Mouse (Mus musculus): ENCODE data around the gene Rchy1. TPM values are rescaled to one million over a fixed set of nuclear protein-coding genes. Genes with fewer than 3 reads are reported as not detected.

Gene Rchy1
- 81.6 and 84.4 TPM in 2 replicates for polyA plus RNA-seq (2015; fragmentation: Nextera tagmentation; extraction: Ambion mirVana)

DNA sequence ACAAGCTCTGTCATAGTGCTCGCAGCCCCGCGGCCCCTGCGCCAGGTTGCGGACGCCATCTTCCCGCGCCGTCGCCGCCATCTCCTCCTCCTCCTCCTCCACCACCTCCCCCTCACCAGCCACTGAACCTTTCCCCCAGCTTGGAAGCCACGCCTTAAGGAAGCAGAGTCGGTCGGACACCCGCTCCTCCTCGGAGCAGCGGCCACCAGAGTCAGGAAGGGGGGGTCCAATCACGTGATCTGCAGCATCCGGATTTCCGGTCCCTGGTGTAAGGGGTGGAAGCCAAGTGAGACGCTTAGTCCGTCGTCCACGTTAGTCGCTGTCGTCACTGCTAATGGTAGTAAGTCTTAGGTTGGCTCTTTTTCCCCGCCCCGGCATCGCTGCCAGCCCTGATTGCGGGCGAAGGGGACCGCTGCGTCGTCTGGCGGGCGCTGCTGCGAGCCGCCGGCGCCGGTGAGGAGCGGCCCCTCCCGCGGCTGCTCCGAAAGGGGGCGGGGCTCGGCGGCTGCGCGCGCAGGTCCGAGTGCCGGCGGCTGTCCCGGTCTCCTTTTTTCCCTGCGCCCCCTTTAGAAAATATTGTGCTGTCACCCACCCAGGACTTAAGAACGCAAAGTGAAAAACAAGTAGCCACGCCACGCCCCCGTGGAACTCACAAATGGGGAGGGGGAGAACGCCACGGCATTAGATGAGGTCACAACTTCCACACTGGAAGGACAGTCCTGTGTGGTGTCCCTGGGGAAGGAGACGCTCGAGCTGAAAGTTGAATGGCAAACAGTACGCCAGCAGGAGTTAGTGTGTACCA is at the start of gene Rchy1:
Rchy1 (minus strand) TSS at position 430 of the 802 bp plus-strand sequence.
- Histone ChIP-seq H3K4me3 (peak within 1 kb of the TSS; percentile 80), H3K27me3 (no peaks in the 10 kb centered on the region), H3K9me3 (no peaks in the 10 kb centered on the region), H3K4me1 (replicated peaks) (peaks cover 24% of the 10 kb centered on the region), H3K9ac (peak within 1 kb of the TSS; percentile 87), H3K27ac (peak within 1 kb of the TSS; percentile 99), H3K4me2 (peak within 1 kb of the TSS; percentile 60), H3K36me3 (peaks cover under 1% of the 10 kb centered on the region; the same call in 1 of the 2 replicates)
- ATAC-seq (ENCODE audit: low FRiP score) = peak; percentile 98
- WGBS = under 1% methylated on average over 65 of the region's 65 CpGs

- Histone ChIP-seq H3K4me1 (replicated peaks) (no peaks in the 10 kb centered on the region), H3K36me3 (no peaks in the 10 kb centered on the region), H3K9ac (no peak overlapping the region), H3K27me3 (no peaks in the 10 kb centered on the region), H3K4me3 (no peak overlapping the region), H3K27ac (no peak overlapping the region), H3K4me2 (no peak overlapping the region), H3K9me3 (no peaks in the 10 kb centered on the region)
- ATAC-seq (ENCODE audit: low FRiP score) = no peak
- WGBS = 72% methylated on average over 7 of the region's 7 CpGs
Observed at GRCm38 (mm10) chr5:92011756-92012155, 48.9 kb upstream of the Rchy1 start.

DNA sequence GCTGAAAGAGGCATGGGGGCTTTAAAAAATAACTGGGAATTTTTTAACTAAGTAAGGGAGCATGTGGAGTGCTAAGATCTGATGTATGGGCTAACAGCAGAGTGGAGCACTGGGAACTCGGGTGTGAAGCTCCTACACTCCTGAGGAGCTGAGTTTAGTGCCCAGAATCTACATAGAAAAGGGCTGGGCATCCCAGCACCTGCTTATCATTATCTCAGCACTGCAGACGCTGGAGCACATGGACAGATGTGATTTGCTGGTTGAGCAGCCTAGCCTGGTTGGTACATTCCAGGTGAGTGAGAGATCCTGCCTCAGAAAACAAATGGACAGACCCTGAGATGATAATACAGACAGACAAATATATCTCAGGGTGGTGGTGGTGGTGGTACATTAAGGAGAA is 47.0 kb upstream of the Rchy1 start:
- no peak for ATAC-seq (ENCODE audit: low FRiP score)
- H3K4me2 ChIP-seq = no peak overlapping the region
- H3K9me3 ChIP-seq = no peaks in the 10 kb centered on the region
- no peak overlapping the region for H3K27ac ChIP-seq
- no peaks in the 10 kb centered on the region for H3K27me3 ChIP-seq
- H3K9ac ChIP-seq = no peak overlapping the region
- H3K4me1 ChIP-seq (replicated peaks) = no peaks in the 10 kb centered on the region
- H3K36me3 ChIP-seq = no peaks in the 10 kb centered on the region
- H3K4me3 ChIP-seq = no peak overlapping the region
- WGBS = 52% methylated on average over 2 of the region's 2 CpGs

GRCm38 (mm10) chr5:92003011-92003410 is 40.1 kb upstream of the Rchy1 start:
- no peak overlapping the region for H3K4me2 ChIP-seq
- H3K9ac ChIP-seq = no peak overlapping the region
- H3K27ac ChIP-seq = no peak overlapping the region
- no peaks in the 10 kb centered on the region for H3K36me3 ChIP-seq
- no peaks in the 10 kb centered on the region for H3K27me3 ChIP-seq
- 64% methylated on average over 2 of the region's 2 CpGs for WGBS
- no peaks in the 10 kb centered on the region for H3K4me1 ChIP-seq (replicated peaks)
- H3K4me3 ChIP-seq = no peak overlapping the region
- 0 out of 2 replicates have a peak, but pooled peaks cover 6% of the 10 kb centered on the region for H3K9me3 ChIP-seq
- ATAC-seq (ENCODE audit: low FRiP score) = 0 out of 2 replicates have a peak, but pooled peaks have one; percentile 66

- H3K36me3 ChIP-seq = no peaks in the 10 kb centered on the region
- WGBS = 79% methylated on average over 2 of the region's 2 CpGs
- no peak for ATAC-seq (ENCODE audit: low FRiP score)
Observed at GRCm38 (mm10) chr5:92000770-92001169, 37.9 kb upstream of the Rchy1 start.

GRCm38 (mm10) chr5:91994546-91994945 is 31.7 kb upstream of the Rchy1 start:
- no peak for ATAC-seq (ENCODE audit: low FRiP score)
- H3K9ac ChIP-seq = no peak overlapping the region
- no peaks in the 10 kb centered on the region for H3K4me1 ChIP-seq (replicated peaks)
- 68% methylated on average over 13 of the region's 13 CpGs for WGBS
- H3K4me2 ChIP-seq = no peak overlapping the region
- H3K4me3 ChIP-seq = no peak overlapping the region
- no peaks in the 10 kb centered on the region for H3K27me3 ChIP-seq
- no peaks in the 10 kb centered on the region for H3K36me3 ChIP-seq
- no peak overlapping the region for H3K27ac ChIP-seq
- H3K9me3 ChIP-seq = 0 out of 2 replicates have a peak, but pooled peaks cover 6% of the 10 kb centered on the region

More at GRCm38 (mm10) chr5:92000770-92001169, 37.9 kb upstream of the Rchy1 start:
- Histone ChIP-seq H3K4me3 (no peak overlapping the region), H3K4me2 (no peak overlapping the region), H3K9ac (no peak overlapping the region), H3K27ac (no peak overlapping the region), H3K4me1 (replicated peaks) (no peaks in the 10 kb centered on the region), H3K27me3 (no peaks in the 10 kb centered on the region), H3K9me3 (0 out of 2 replicates have a peak, but pooled peaks cover 6% of the 10 kb centered on the region)

- no peak for ATAC-seq (ENCODE audit: low FRiP score)
- Histone ChIP-seq H3K9ac (no peak overlapping the region), H3K9me3 (no peaks in the 10 kb centered on the region), H3K36me3 (no peaks in the 10 kb centered on the region), H3K4me2 (no peak overlapping the region), H3K4me1 (replicated peaks) (no peaks in the 10 kb centered on the region), H3K4me3 (no peak overlapping the region), H3K27me3 (no peaks in the 10 kb centered on the region), H3K27ac (no peak overlapping the region)
- WGBS = 90% methylated on average over 2 of the region's 2 CpGs
Observed at GRCm38 (mm10) chr5:91993061-91993460, 30.2 kb upstream of the Rchy1 start.

DNA sequence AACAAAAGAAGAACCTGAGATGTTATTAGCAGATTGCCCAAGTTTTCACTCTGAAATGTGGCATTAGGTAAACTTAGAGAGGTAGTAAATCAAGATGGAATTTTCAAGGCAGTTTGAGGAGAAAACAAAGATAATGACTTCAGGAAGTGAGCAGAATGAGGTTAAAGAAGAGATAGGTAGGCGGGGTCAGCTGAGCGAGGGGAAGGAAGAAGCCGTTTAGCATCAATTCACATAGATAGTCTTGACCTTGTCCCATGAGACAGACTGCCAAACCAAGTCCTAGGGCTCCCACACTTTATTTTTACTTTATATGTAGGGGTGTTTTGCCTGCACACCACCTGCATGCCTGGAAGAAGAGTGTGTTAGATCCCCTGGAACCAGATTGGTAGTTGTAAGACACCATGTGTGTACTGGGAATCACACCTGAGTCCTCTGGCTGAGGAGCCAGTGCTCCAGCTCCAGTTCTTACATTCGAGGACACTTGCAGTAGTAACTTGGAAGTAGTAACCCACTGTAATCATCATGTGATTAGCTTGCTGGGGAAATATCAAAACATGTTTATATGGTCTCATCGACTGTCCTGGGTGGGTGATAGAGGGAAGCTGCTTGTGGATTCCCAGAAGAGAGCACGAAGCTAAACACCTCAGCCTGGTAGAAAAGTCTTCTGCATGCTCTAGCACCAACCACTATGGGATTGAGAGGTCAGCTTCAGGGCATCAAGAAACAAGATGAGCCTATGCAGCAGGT is 28.5 kb upstream of the Rchy1 start:
- no peaks in the 10 kb centered on the region for H3K9me3 ChIP-seq
- H3K36me3 ChIP-seq = no peaks in the 10 kb centered on the region
- no peak for ATAC-seq (ENCODE audit: low FRiP score)
- H3K27ac ChIP-seq = no peak overlapping the region
- no peak overlapping the region for H3K4me3 ChIP-seq
- WGBS = 87% methylated on average over 6 of the region's 6 CpGs
- H3K27me3 ChIP-seq = no peaks in the 10 kb centered on the region
- H3K4me2 ChIP-seq = no peak overlapping the region
- no peaks in the 10 kb centered on the region for H3K4me1 ChIP-seq (replicated peaks)
- H3K9ac ChIP-seq = no peak overlapping the region

GRCm38 (mm10) chr5:91989261-91989660 is 26.4 kb upstream of the Rchy1 start:
- no peak for ATAC-seq (ENCODE audit: low FRiP score)
- Histone ChIP-seq H3K27me3 (no peaks in the 10 kb centered on the region), H3K9ac (no peak overlapping the region), H3K9me3 (no peaks in the 10 kb centered on the region), H3K4me1 (replicated peaks) (no peaks in the 10 kb centered on the region), H3K36me3 (no peaks in the 10 kb centered on the region), H3K4me2 (no peak overlapping the region), H3K4me3 (no peak overlapping the region), H3K27ac (no peak overlapping the region)
- 70% methylated on average over 9 of the region's 9 CpGs for WGBS

DNA sequence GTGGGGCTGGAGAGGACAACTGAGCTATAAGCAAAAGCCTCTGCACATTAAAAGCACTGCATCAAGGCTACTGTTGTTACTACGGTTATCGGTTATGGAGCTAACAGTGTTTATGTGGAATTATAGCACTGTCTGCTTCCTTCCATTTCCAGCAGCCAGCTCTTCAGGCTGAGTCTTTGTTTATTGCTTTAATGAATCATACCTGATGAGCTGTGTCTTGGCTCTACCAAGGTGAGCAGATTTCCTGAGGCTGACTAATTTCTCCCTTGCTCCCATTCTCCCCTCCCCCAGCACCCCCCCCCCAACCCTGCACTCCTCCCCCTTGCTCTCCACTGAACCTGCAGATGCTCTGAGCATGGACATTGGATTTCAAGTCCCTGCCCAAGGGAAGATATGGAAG is 24.9 kb upstream of the Rchy1 start:
- Histone ChIP-seq H3K4me3 (no peak overlapping the region), H3K4me2 (no peak overlapping the region), H3K36me3 (no peaks in the 10 kb centered on the region), H3K9ac (no peak overlapping the region), H3K27me3 (no peaks in the 10 kb centered on the region), H3K9me3 (no peaks in the 10 kb centered on the region), H3K27ac (no peak overlapping the region), H3K4me1 (replicated peaks) (no peaks in the 10 kb centered on the region)
- 84% methylated on average over 2 of the region's 2 CpGs for WGBS
- no peak for ATAC-seq (ENCODE audit: low FRiP score)

DNA sequence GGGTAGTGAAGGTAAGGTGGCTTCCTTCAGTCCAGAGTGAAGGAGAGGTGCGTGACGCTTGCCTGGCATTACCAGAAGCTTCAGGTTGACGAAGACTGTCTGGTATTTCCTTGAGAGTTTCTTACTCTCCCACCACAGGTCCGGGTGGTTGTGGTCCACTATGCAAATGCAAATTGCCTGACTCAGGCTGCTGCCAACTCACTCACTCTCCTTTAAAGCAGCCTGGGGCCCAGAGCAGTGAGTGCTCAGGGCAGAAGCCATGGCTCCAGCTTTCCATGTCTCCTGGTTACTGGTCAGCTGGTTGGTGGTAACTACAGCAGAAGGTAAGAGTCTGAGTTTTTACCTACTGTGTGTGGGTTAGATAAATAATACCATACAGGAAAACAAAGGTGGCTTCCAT is 24.4 kb upstream of the Rchy1 start, which contains the start of gene Odaph:
Odaph (plus strand) TSS at position 240 of the 400 bp plus-strand sequence.
- Histone ChIP-seq H3K4me2 (no peak within 1 kb of the TSS), H3K27ac (no peak within 1 kb of the TSS), H3K4me1 (replicated peaks) (no peaks in the 10 kb centered on the region), H3K4me3 (no peak within 1 kb of the TSS), H3K9me3 (no peaks in the 10 kb centered on the region), H3K27me3 (no peaks in the 10 kb centered on the region), H3K36me3 (no peaks in the 10 kb centered on the region), H3K9ac (no peak within 1 kb of the TSS)
- ATAC-seq (ENCODE audit: low FRiP score) = no peak
- WGBS = 56% methylated on average over 4 of the region's 4 CpGs

DNA sequence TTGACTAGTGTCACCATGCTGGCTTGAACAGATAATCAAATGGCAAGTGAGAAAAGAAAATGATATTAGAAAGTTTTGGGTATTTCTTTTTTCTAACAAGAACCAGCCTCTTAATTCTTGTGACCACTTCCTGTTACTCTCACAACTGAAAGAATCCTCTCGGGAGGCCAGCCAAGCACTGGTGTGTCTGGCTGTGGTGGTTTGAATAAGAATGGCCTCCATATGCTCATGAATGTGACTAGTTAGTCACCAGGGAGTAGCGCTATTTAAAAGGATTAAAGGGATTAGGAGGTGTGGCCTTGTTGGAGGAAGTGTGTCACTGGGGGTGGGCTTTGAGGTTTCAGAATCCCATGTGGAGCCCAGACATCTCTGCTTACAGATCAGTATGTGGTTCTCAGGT is 22.9 kb upstream of the Rchy1 start:
- 64% methylated on average over 2 of the region's 2 CpGs for WGBS
- H3K4me3 ChIP-seq = no peak overlapping the region
- no peaks in the 10 kb centered on the region for H3K9me3 ChIP-seq
- ATAC-seq (ENCODE audit: low FRiP score) = no peak
- no peaks in the 10 kb centered on the region for H3K36me3 ChIP-seq
- no peak overlapping the region for H3K4me2 ChIP-seq
- H3K4me1 ChIP-seq (replicated peaks) = no peaks in the 10 kb centered on the region
- H3K27ac ChIP-seq = no peak overlapping the region
- no peak overlapping the region for H3K9ac ChIP-seq
- H3K27me3 ChIP-seq = no peaks in the 10 kb centered on the region

Measured in hindbrain, embryonic 13.5 days (tissue).